ENCODE assay signal across 27 mouse cellular contexts in genomic region chr4:156126841-156127240, GRCm38 (mm10). TPM values are rescaled to one million over a fixed set of nuclear protein-coding genes. Genes with fewer than 3 reads are reported as not detected.
DNase-seq lines count a peak whose midpoint lies in the region; ATAC-seq and TF ChIP-seq lines count a peak whose summit lies in the region.
"Had no signal": no experiment of that assay in that cellular context is flagged by ENCODE, and none has a peak within 500 bp of the region (broad histone marks: within the 10 kb centered on the region; RNA-seq: fewer than 3 reads in every experiment).

No protein-coding gene starts in this region.

- no peak for TF ChIP-seq CTCF in lung, postnatal 0 days (IDR thresholded peaks at IDR 0.05)

- H3K9ac ChIP-seq in lung, postnatal 0 days (replicated peaks; ENCODE audit: low read depth), result no peak overlapping the region
- H3K9ac ChIP-seq: embryonic facial prominence, embryonic 12.5 days; hindbrain, embryonic 13.5 days; limb, embryonic 15.5 days; midbrain, embryonic 15.5 days; neural tube, embryonic 12.5 days; stomach, embryonic 15.5 days had no signal

- H3K36me3 ChIP-seq in lung, postnatal 0 days (ENCODE audit: insufficient read depth, low read length), result no peaks in the 10 kb centered on the region

- no peaks in the 10 kb centered on the region for H3K9me3 ChIP-seq in lung, postnatal 0 days (ENCODE audit: low read length)
- H3K9me3 ChIP-seq: embryonic facial prominence, embryonic 12.5 days; hindbrain, embryonic 13.5 days; limb, embryonic 15.5 days; midbrain, embryonic 15.5 days; neural tube, embryonic 12.5 days; stomach, embryonic 15.5 days had no signal

- no peak for TF ChIP-seq EP300 in lung, postnatal 0 days (IDR thresholded peaks at IDR 0.05)

- H3K4me3 ChIP-seq in lung, postnatal 0 days (ENCODE audit: low read depth, low read length), result no peak overlapping the region
- H3K4me3 ChIP-seq: embryonic facial prominence, embryonic 12.5 days; heart, adult 2 months; hindbrain, embryonic 13.5 days; limb, embryonic 15.5 days; midbrain, embryonic 15.5 days; neural tube, embryonic 12.5 days; stomach, embryonic 15.5 days had no signal

- no peaks in the 10 kb centered on the region for H3K27me3 ChIP-seq in lung, postnatal 0 days (replicated peaks; ENCODE audit: insufficient read depth, low read length)
- H3K27me3 ChIP-seq: embryonic facial prominence, embryonic 12.5 days; hindbrain, embryonic 13.5 days; limb, embryonic 15.5 days; midbrain, embryonic 15.5 days; neural tube, embryonic 12.5 days; stomach, embryonic 15.5 days had no signal

- H3K4me1 ChIP-seq in lung, postnatal 0 days (ENCODE audit: insufficient read depth, low read depth, low read length), result no peaks in the 10 kb centered on the region
- H3K4me1 ChIP-seq: embryonic facial prominence, embryonic 12.5 days; hindbrain, embryonic 13.5 days; limb, embryonic 15.5 days; midbrain, embryonic 15.5 days; neural tube, embryonic 12.5 days; stomach, embryonic 15.5 days had no signal

- WGBS in lung, postnatal 0 days, result 79% methylated on average over 7 of the region's 7 CpGs

- H3K4me2 ChIP-seq in lung, postnatal 0 days (replicated peaks; ENCODE audit: low read depth, low read length), result no peak overlapping the region
- H3K4me2 ChIP-seq: embryonic facial prominence, embryonic 12.5 days; hindbrain, embryonic 13.5 days; limb, embryonic 15.5 days; midbrain, embryonic 15.5 days; neural tube, embryonic 12.5 days; stomach, embryonic 15.5 days had no signal

- H3K27ac ChIP-seq in lung, postnatal 0 days (ENCODE audit: low read length), result no peak overlapping the region
- H3K27ac ChIP-seq: embryonic facial prominence, embryonic 12.5 days; heart, adult 2 months; hindbrain, embryonic 13.5 days; limb, embryonic 15.5 days; midbrain, embryonic 15.5 days; neural tube, embryonic 12.5 days; stomach, embryonic 15.5 days had no signal

- DNase-seq in 3T3-L1 (ENCODE audit: low read depth, low spot score) (peak; percentile 81), 416B (ENCODE audit: low read depth) (peak; percentile 50), MEL-GATA-1-ER (ENCODE audit: extremely low read depth, low read depth) (peak; percentile 39)
- DNase-seq in testis, postnatal 10 days (ENCODE audit: low spot score), result no peak
- no peak for DNase-seq in lung, postnatal 0 days (ENCODE audit: low spot score)
- no peak for DNase-seq in cerebellum, adult 11 months
- DNase-seq: adrenal gland, adult 2 months; cerebellum, adult 18-20 months; cerebellum, postnatal 14 days; gastrocnemius, postnatal 10 days; heart, adult 2 months; kidney, adult 18-20 months; kidney, postnatal 4 days; left cerebral cortex, postnatal 4 days; lung, adult 18-20 months; lung, postnatal 14 days; thymus, adult 2 months; thymus, postnatal 4 days had no signal

- ATAC-seq in granulocyte monocyte progenitor cell, adult 5-6 weeks (replicated peaks; ENCODE audit: poor library complexity, severe bottlenecking), result peak; percentile 43; the same call in 1 of the 2 replicates
- no peak for ATAC-seq in lung, postnatal 0 days
- ATAC-seq: forebrain, embryonic 14.5 days; inflammation-experienced regulatory T-cells, adult 6 months; midbrain, embryonic 15.5 days had no signal

RNA-seq across cellular contexts. Expression of gene Rnf223, which starts 3.5 kb away (rescaled TPM):
- total RNA-seq in granulocyte monocyte progenitor cell, adult 5-6 weeks (2014; fragmentation: Nextera tagmentation), result not detected in 2 replicates
- 0.17 TPM in 1 of 2 replicates, not detected in the other for total RNA-seq in granulocyte monocyte progenitor cell, adult 5-6 weeks (2017)
- 0.07 TPM in 1 of 2 replicates, not detected in the other for polyA plus RNA-seq in lung, postnatal 0 days (2015; fragmentation: Nextera tagmentation; extraction: Ambion mirVana)
- polyA plus RNA-seq: inflammation-experienced regulatory T-cells, adult 6 months had no signal

RNA-seq across cellular contexts. Expression of gene 9430015G10Rik, which starts 17.1 kb away (rescaled TPM):
- 32.2 and 43.0 TPM in 2 replicates for total RNA-seq in granulocyte monocyte progenitor cell, adult 5-6 weeks (2014; fragmentation: Nextera tagmentation)
- 24.7 and 32.8 TPM in 2 replicates for total RNA-seq in granulocyte monocyte progenitor cell, adult 5-6 weeks (2017)
- 5.9 and 6.8 TPM in 2 replicates for polyA plus RNA-seq in lung, postnatal 0 days (2015; fragmentation: Nextera tagmentation; extraction: Ambion mirVana)

Comparison
In these comparisons a context has a peak if more than half of its experiments do, and no peak if none do; other contexts are left out.
1. DNase-seq: peak in 3T3-L1 (single experiment), 416B (single experiment) and MEL-GATA-1-ER (single experiment); none in testis, postnatal 10 days (single experiment), lung, postnatal 0 days (single experiment) and cerebellum, adult 11 months (single experiment).